ENCODE assay signal across 8 mouse cellular contexts in genomic region chr4:120951428-120951973, GRCm38 (mm10). TPM values are rescaled to one million over a fixed set of nuclear protein-coding genes. Genes with fewer than 3 reads are reported as not detected.
A peak's percentile ranks its signal among the peaks of the same experiment; 100 is the strongest.
DNase-seq lines count a peak whose midpoint lies in the region; ATAC-seq and TF ChIP-seq lines count a peak whose summit lies in the region.

TSS of gene Zfp69 (minus strand) at chr4:120951699.

- peak within 1 kb of the TSS; percentile 80 for H3K4me2 ChIP-seq in forebrain, embryonic 13.5 days
- H3K4me2 ChIP-seq in neural tube, embryonic 15.5 days, result peak within 1 kb of the TSS; percentile 75

- ATAC-seq in cerebellum, adult (ENCODE audit: insufficient number of reproducible peaks, low FRiP score, low TSS enrichment), result peak; percentile 86
- peak; percentile 98 for ATAC-seq in forebrain, embryonic 13.5 days
- peak; percentile 98 for ATAC-seq in neural tube, embryonic 15.5 days (ENCODE audit: low FRiP score)

- H3K9me3 ChIP-seq in ES-E14 (ENCODE audit: control insufficient read depth, insufficient read depth, low read depth, low read length), result no peaks in the 10 kb centered on the region
- H3K9me3 ChIP-seq in forebrain, embryonic 13.5 days (replicated peaks), result no peaks in the 10 kb centered on the region
- no peaks in the 10 kb centered on the region for H3K9me3 ChIP-seq in neural tube, embryonic 15.5 days (replicated peaks)

- no peaks in the 10 kb centered on the region; the same call in 1 of the 2 replicates for H3K36me3 ChIP-seq in ES-E14 (ENCODE audit: control insufficient read depth, insufficient read depth, low read length, poor library complexity, severe bottlenecking)
- peaks cover 4% of the 10 kb centered on the region; the same call in 1 of the 2 replicates for H3K36me3 ChIP-seq in forebrain, embryonic 13.5 days (ENCODE audit: poor library complexity, severe bottlenecking)
- peaks cover 6% of the 10 kb centered on the region; the same call in 1 of the 2 replicates for H3K36me3 ChIP-seq in neural tube, embryonic 15.5 days

- peak within 1 kb of the TSS; percentile 74 for H3K9ac ChIP-seq in ES-E14 (ENCODE audit: insufficient read depth, low read depth, low read length, poor library complexity, severe bottlenecking)
- H3K9ac ChIP-seq in forebrain, embryonic 13.5 days, result peak within 1 kb of the TSS; percentile 89
- H3K9ac ChIP-seq in neural tube, embryonic 15.5 days (replicated peaks), result peak within 1 kb of the TSS; percentile 67

- peak; percentile 46 for DNase-seq in ES-E14 (ENCODE audit: low read depth, low spot score)
- peak; percentile 92 to 93 for DNase-seq in heart, postnatal 10 days
- peak; percentile 64 for DNase-seq in large intestine, adult 2 months (ENCODE audit: low read depth, low spot score)
- DNase-seq in lung, adult 2 months, result peak; percentile 85
- peak; percentile 95 for DNase-seq in testis, postnatal 10 days (ENCODE audit: low spot score)

- no peaks in the 10 kb centered on the region for H3K27me3 ChIP-seq in forebrain, embryonic 13.5 days
- no peaks in the 10 kb centered on the region for H3K27me3 ChIP-seq in neural tube, embryonic 15.5 days (replicated peaks)

- no peak within 1 kb of the TSS for H3K27ac ChIP-seq in ES-E14 (ENCODE audit: insufficient read depth, low read depth, low read length, poor library complexity, severe bottlenecking)
- H3K27ac ChIP-seq in forebrain, embryonic 13.5 days, result peak within 1 kb of the TSS; percentile 77
- peak within 1 kb of the TSS; percentile 86 for H3K27ac ChIP-seq in neural tube, embryonic 15.5 days (replicated peaks)

- H3K4me3 ChIP-seq in ES-E14 (ENCODE audit: insufficient read depth in 1 of 2, low read depth in 1 of 2, low read length in 2 of 2, poor library complexity in 1 of 2, severe bottlenecking in 1 of 2), result peak within 1 kb of the TSS; percentile 78 to 93
- peak within 1 kb of the TSS; percentile 83 for H3K4me3 ChIP-seq in forebrain, embryonic 13.5 days
- H3K4me3 ChIP-seq in lung, adult 2 months (replicated peaks; ENCODE audit: extremely low read depth, low read depth, low read length), result peak within 1 kb of the TSS; percentile 87
- H3K4me3 ChIP-seq in neural tube, embryonic 15.5 days (replicated peaks), result peak within 1 kb of the TSS; percentile 68

- WGBS in forebrain, embryonic 13.5 days, result under 1% methylated on average over 47 of the region's 60 CpGs
- WGBS in large intestine, adult 2 months, result 1% methylated on average over 60 of the region's 60 CpGs
- under 1% methylated on average over 60 of the region's 60 CpGs for WGBS in lung, adult 2 months
- under 1% methylated on average over 53 of the region's 60 CpGs for WGBS in neural tube, embryonic 15.5 days

- TF ChIP-seq POLR2A in lung, adult 2 months (IDR thresholded peaks at IDR 0.05; ENCODE audit: borderline replicate concordance, extremely low read depth, low read depth, low read length), result peak; percentile 85

- in situ Hi-C loops in ES-E14 (cut with MboI; ENCODE audit: low sequenced_read_pairs in 2 of 2, unreplicated experiment in 2 of 2), result no loop called here

- intact Hi-C loops in heart, postnatal 10 days (cut with DNase I), result loop anchor here (1.0 kb wide), 1 partner anchor 26 kb away; the partner anchor contains the start of gene Exo5

- no peak for TF ChIP-seq CTCF in lung, adult 2 months (IDR thresholded peaks at IDR 0.05; ENCODE audit: insufficient read depth, low read length)

- H3K4me1 ChIP-seq in ES-E14 (ENCODE audit: control insufficient read depth in 2 of 2, insufficient read depth in 2 of 2, low read length in 2 of 2, poor library complexity in 1 of 2), result no peaks in the 10 kb centered on the region
- peaks cover 11% of the 10 kb centered on the region for H3K4me1 ChIP-seq in forebrain, embryonic 13.5 days
- H3K4me1 ChIP-seq in lung, adult 2 months (ENCODE audit: control insufficient read depth, insufficient read depth, low read length), result peaks cover 2% of the 10 kb centered on the region; the same call in 1 of the 2 replicates
- peaks cover 11% of the 10 kb centered on the region for H3K4me1 ChIP-seq in neural tube, embryonic 15.5 days

TF ChIP-seq in ES-E14, 5 proteins besides CTCF, POLR2A, EP300 and RAD21:
- no peak for TF ChIP-seq ZC3H11A (IDR thresholded peaks at IDR 0.05; ENCODE audit: borderline replicate concordance, low read depth, low read length)
- no peak for TF ChIP-seq HCFC1 (IDR thresholded peaks at IDR 0.05; ENCODE audit: borderline replicate concordance, insufficient read depth, low read length)
- no peak for TF ChIP-seq CHD2 (IDR thresholded peaks at IDR 0.05; ENCODE audit: low read depth, low read length)
- TF ChIP-seq ZNF384 (IDR thresholded peaks at IDR 0.05; ENCODE audit: low read depth, low read length), result no peak
- TF ChIP-seq MAFK (IDR thresholded peaks at IDR 0.05; ENCODE audit: insufficient read depth, low read depth, low read length), result no peak

RNA-seq across cellular contexts. Expression of gene Zfp69, which starts in this region (rescaled TPM):
- total RNA-seq in ES-E14 (2012; rRNA removed), result 3.7 and 4.5 TPM in 2 replicates
- polyA plus RNA-seq in forebrain, embryonic 13.5 days (2015; fragmentation: Nextera tagmentation; extraction: Ambion mirVana), result 7.4 and 8.9 TPM in 2 replicates
- total RNA-seq in heart, postnatal 10 days (2021), result 1 to 10 TPM; 4.1 to 4.6 TPM
- 0.89 and 1.6 TPM in 2 replicates for polyA plus RNA-seq in large intestine, adult 2 months (2012; rRNA removed)
- polyA plus RNA-seq in lung, adult 2 months (2012; rRNA removed), result 3.5 and 4.3 TPM in 2 replicates
- 6.5 and 6.8 TPM in 2 replicates for polyA plus RNA-seq in neural tube, embryonic 15.5 days (2015; fragmentation: Nextera tagmentation; extraction: Ambion mirVana)
